Mouse (Mus musculus) hematopoietic stem cell, adult 5-6 weeks (primary cell): ENCODE measurements around the gene Fbxo41. TPM values are rescaled to one million over a fixed set of nuclear protein-coding genes. Genes with fewer than 3 reads are reported as not detected.
A peak's percentile ranks its signal among the peaks of the same experiment; 100 is the strongest.

Experiments
- ATAC-seq, 2 experiments: fragments of 125-278 bp in 1 of 2; replicated peaks in 1 of 2; 2 replicates each; pipeline ENCODE4 v1.8.0; 2016 to 2017; ENCODE audit warnings: inconsistent platforms in 2 of 2, mild to moderate bottlenecking in 2 of 2, moderate number of reproducible peaks in 2 of 2, low read depth in 1 of 2, moderate TSS enrichment in 1 of 2; ENCODE audit not compliant: low FRiP score in 2 of 2, poor library complexity in 2 of 2, severe bottlenecking in 2 of 2, insufficient read depth in 1 of 2, low TSS enrichment in 1 of 2
- total RNA-seq: library from RNA; stranded (forward); fragments of 172-1452, 232-1000 nt; gene quantifications from 2 replicates; pipeline ENCODE4 v1.2.3, GENCODE M21; 2017

The Fbxo41 gene
- total RNA-seq, 1 experiment from 2014 or later: not detected

DNA sequence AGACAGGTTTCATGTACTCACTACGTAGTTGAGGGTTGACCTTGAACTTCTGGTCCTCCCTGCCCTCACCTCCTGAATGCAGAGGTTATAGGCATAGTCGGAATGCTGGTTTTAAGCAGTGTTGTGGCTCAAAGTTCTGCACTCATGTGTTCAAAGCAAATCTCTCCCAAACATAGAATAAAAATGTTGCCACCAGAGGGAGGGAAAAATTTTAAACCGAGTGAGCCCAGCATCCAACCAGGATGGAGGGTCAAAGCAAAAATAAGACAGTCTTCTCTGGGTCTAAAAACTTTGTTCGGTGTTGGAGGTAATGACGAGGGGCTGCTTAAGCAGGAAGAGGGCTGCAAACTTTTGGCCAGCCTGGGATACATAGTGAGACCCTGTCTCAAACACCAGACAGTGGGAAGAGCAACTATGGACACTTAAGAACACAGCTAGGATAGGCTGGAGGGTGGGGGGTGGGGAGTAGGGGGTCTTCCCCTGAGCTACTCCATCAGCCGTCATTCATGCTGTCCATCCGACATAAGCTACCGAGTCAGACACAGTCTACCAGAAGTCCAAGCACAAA is 71.4 kb downstream of the Fbxo41 start:
- ATAC-seq: 0 out of 4 replicates have a peak, but pooled peaks of 1 of the 2 experiments have one; percentile 2

- ATAC-seq: no peak
These were observed 78.9 kb downstream of the Fbxo41 start, which contains the start of gene Noto for GRCm38 (mm10) chr6:85423836-85424379. Gene Noto (plus strand): TSS chr6:85423886.

Other genes with a start within 250 kb of the Fbxo41 start
- gene Sfxn5, start 169.6 kb downstream of the Fbxo41 start, total RNA-seq: 1.7 and 3.5 TPM in 2 replicates
- 8.2 and 12.1 TPM in 2 replicates for gene Rab11fip5, start 128.4 kb downstream of the Fbxo41 start, total RNA-seq
- not detected in 2 replicates for gene Noto, start 79.1 kb downstream of the Fbxo41 start, total RNA-seq
- gene Smyd5, start 71.0 kb downstream of the Fbxo41 start, total RNA-seq: 48.8 and 58.0 TPM in 2 replicates
- gene Cct7, start 51.5 kb downstream of the Fbxo41 start, total RNA-seq: 232 and 274 TPM in 2 replicates
- 9.3 and 10.7 TPM in 2 replicates for gene Pradc1, start 51.0 kb downstream of the Fbxo41 start, total RNA-seq
- gene Egr4, start 10.6 kb upstream of the Fbxo41 start, total RNA-seq: 0.10 TPM in 1 of 2 replicates, not detected in the other
- gene Alms1, start 84.5 kb upstream of the Fbxo41 start, total RNA-seq: 17.8 and 22.6 TPM in 2 replicates
- gene Nat8f7, start 210.2 kb upstream of the Fbxo41 start, total RNA-seq: not detected in 2 replicates